Mouse (Mus musculus) urinary bladder, postnatal 36 days (tissue): ENCODE data around the gene Rnpepl1.

ENCODE experiments used
- DNase-seq, 2 experiments: peaks; one replicate each; pipeline ENCODE4 v3.0.0; 2022; ENCODE audit warnings: low spot score in 2 of 2, mixed read lengths in 1 of 2

Rnpepl1 gene

GRCm38 (mm10) chr1:92906779-92907631, 3.6 kb upstream of the Rnpepl1 start, which contains the start of gene Dusp28:
Gene Dusp28, plus strand, starts transcription at chr1:92906981.
- DNase-seq = peak; percentile 82 to 90

DNA sequence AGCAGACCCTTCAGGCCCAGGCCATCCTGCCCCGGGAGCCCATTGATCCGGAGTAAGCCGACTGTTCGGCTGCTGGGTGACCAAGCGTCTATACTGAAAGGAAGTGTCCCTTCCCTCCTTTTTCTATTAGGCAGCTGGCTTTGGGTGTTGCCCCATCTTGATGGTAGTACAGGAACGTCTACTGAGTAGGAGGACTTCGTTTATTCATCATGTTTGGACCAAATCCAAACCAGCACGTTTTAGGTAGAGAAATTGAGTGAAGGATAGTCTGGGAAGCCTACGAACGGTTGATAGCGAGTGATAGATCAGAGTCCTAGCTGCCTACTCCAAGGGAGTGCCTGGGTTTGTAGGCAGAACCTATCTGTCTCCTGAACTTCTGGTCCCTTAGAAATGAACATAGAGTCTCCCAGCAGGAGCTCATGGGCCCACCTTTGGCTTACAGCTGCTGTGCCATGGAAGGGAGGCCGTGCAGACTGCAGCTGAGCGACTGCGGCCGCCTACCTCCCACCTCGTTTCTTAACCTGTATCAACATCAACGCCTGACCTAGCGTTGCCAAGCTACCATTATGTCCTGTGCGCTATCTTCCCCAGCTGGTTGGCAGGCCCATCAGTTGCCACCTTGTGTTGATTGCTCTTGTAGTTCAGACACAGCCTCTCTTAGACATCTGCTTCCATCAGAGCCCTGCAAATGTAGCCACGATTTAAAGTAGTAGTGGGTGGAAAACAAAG, 2.8 kb upstream of the Rnpepl1 start:
- no peak for DNase-seq

DNA sequence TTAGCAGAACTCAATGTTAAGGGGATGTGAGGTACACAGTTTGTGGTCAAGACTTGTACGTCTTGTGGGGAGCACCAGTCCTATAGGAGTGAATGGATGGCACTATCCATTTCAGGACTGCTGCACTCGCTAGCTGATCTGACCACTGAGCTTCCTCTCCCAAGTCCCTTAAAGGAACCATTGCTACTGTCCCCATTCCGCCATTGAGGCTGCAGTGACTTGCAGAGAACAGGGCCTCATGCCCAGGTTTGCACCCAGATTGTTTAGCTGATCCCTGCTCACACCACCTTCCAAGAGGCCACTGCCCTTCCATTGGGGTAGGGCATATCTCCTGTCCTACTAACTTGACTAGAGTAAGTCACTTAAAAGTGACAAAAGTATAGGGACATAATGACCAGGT, 1.9 kb upstream of the Rnpepl1 start:
- no peak for DNase-seq

DNA sequence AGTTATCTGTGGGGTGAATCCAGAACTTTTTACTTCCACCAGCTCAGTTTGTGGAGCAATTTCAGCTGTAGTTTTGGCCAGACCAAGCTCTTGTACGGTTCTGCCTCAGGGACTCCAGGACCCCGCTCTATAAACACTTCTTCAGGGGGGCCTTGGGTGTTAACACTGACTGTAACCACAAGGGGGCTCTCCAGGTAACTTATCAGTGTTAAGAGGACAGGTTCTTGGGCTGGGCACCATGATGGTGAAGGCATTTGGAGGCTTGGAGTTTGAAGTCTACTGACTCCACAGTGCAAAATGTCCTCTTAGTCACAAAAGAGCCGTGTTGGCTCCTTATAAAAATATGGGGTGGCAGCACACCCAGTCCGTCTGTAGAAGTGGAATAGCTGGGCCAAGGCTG, 1.5 kb upstream of the Rnpepl1 start:
- DNase-seq = no peak

DNA sequence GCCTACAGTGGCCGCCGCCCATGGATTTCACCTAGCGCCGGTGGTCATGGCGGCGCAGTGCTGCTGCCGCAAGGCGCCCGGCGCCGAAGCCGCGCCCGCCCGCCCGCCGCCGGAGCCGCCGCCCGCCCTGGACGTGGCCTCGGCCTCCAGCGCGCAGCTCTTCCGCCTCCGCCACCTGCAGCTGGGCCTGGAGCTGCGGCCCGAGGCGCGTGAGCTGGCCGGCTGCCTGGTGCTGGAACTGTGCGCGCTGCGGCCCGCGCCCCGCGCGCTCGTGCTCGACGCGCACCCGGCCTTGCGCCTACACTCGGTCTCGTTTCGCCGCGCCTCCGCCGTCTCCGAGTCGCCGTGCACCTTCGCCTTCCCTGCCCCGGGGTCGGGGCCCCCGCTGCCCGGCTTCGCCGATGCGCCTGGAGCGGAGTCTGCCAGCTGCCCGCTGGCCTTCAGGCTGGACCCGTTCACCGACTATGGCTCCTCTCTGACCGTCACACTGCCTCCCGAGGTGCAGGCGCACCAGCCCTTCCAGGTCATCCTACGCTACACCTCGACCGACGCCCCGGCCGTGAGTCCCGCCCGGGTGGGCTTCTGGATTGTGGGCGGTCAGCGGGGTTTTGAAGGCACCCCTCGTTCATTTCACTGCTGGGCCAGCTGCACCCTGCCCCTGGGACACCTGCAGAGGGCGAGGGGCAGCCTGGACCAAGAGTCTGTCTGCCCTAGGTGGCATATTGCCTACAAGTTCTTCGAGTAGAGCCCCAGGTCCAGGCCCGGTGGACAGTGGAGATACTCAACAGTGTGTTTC, 540 bp downstream of the Rnpepl1 start:
- peak; percentile 40 to 49 for DNase-seq

GRCm38 (mm10) chr1:92911721-92912138, 1.1 kb downstream of the Rnpepl1 start:
- peak; percentile 41 to 43 for DNase-seq

DNA sequence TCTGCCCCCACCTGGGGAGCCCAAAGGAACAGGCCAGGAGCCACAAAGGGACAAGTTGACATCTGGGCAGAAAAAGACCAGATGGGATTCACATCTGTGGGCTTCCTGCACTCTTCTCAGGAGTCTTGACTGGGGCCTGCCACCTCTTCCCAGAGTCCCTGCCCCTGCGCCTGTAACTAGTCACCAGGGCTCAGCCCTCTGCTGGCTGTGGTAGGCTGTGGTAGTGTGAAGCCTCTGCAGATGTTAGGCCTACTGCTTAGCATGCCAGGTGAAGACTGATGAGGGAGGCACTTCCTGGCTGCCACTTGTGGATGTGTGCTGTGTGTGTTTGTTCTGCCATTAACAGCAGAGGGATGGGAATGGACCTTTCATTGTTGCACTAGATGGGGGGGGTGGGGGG, 1.7 kb downstream of the Rnpepl1 start:
- no peak for DNase-seq

DNA sequence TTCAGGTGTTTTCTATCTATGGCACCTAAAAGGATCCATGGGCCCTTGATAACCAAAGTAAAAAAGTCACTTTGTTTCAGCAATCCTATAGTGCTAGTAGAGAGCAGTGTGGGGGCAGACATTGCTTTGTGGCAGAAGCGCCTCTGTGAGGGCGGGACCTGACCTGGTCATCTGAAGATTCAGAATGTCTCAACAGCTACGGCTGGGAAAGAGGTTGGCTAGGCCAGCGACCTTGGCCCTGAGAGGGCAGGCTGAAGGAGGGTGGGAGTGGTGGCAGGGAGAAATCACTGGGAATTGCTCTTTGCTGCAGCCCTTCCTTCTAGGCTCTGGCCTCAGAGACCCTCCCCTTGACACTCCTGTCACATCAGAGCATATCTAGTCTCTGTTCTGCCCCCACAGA, 3.7 kb downstream of the Rnpepl1 start:
- DNase-seq = no peak

DNA sequence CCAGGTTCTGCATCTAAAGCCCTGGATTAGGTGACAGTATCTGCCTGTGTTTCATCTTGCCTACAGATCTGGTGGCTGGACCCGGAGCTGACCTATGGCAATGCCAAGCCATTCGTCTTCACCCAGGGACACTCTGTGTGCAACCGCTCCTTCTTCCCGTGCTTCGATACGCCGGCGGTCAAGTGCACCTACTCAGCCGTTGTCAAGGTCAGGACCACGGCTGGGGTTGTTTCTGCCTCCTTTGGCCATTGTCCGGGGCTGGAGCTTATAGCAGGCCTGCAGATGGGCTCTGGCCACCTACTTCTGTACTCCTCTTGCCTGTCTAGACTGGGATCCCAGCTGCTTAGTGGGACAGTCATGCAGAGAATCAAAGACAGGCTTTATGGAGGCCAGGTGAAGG, 4.4 kb downstream of the Rnpepl1 start:
- no peak for DNase-seq

- no peak for DNase-seq
Measured at GRCm38 (mm10) chr1:92916725-92917124, 6.1 kb downstream of the Rnpepl1 start.

DNA sequence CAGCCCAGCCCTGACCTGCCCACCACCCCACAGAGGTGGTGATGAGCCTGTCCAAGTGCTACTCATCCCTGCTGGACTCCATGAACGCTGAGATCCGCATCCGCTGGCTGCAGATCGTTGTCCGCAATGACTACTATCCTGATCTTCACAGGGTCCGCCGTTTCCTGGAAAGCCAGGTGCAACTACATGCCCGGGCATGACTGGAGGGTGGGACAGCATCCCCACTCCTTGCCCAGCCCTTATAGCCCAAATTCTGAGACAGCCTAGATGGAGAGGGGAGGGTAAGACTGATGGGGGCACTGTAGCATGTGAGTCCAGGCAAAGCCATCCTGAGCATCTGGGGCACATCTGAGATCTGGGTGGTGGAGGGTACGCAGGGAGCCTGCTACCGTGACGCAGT, 8.6 kb downstream of the Rnpepl1 start:
- DNase-seq = no peak

- no peak for DNase-seq
Measured at GRCm38 (mm10) chr1:92919775-92920174, 9.2 kb downstream of the Rnpepl1 start.

DNA sequence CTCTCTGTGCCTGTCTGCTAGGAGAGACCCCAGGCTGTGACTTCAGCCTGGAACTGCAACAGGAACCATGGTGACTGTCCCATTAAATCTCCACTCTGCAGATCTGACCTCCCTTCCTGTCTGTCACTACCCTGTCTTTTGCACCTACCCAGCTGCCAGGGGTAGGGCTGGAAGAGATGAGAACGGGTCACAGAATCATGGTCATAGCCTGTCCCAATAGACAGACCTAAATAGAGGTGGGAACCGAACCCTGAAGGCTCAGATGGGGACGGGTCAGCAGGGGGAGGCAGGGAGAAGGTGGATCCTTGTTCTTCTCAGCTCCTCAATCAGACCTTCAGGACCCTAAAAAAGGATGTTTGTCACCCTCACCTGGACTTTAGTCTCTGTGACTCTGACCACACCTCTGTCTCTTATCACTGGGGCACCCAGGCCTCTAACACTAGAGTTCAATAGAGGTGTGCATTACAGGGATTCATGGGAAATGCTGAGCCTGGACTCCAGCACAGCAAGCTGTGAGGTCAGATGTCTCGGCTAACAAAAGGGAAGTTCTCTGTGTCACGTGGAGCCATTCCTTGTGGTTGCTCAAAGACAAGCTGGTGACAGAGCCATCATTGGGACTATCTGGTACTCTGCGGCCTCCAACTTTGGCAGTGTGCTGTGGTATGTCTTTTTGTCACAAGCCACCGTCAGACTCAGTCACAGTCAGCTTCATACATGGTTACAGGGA, 10.1 kb downstream of the Rnpepl1 start:
- no peak for DNase-seq

- no peak for DNase-seq
Measured at GRCm38 (mm10) chr1:92921496-92921895, 10.9 kb downstream of the Rnpepl1 start.

GRCm38 (mm10) chr1:92930171-92930706, 19.7 kb downstream of the Rnpepl1 start:
- no peak for DNase-seq

- DNase-seq = no peak
Measured at GRCm38 (mm10) chr1:92933611-92934010, 23.0 kb downstream of the Rnpepl1 start.

DNA sequence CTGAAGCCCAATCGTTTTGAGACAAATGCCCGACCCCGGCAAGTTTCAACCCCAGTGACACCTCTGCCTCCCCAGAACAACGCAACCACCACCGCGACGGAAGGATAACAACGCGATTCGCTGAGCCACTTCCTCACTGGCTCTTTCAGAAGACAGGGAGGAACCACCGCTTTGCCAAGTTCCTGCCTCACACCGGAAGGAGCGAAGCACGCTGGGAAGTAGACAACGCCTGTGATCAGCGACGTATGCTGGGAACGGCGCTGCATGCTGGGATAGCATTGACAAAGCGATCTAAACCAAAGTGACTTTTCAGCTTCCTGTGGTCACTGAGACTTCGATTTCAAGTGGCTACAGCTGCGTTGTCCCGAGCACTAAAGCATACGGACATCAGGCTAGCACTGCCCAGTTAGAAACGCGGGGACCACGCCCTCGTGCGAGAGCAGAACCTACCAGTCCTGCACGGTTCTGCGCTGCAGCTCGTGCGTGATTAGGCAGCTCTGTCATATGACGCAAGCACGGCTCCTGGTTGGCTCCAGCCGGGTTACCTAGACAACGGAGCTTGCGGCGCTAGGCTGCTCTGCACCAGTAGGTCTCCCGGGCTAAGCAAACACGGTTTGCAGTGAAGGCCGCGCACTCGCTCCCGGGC, 23.7 kb downstream of the Rnpepl1 start, which contains the start of gene Capn10:
Gene Capn10 (plus strand): TSS at position 195 of the 646 bp plus-strand sequence.
- peak; percentile 90 to 92 for DNase-seq

GRCm38 (mm10) chr1:92935054-92935962, 24.7 kb downstream of the Rnpepl1 start:
- DNase-seq = peak in 1 of 2 experiments; percentile 28

DNA sequence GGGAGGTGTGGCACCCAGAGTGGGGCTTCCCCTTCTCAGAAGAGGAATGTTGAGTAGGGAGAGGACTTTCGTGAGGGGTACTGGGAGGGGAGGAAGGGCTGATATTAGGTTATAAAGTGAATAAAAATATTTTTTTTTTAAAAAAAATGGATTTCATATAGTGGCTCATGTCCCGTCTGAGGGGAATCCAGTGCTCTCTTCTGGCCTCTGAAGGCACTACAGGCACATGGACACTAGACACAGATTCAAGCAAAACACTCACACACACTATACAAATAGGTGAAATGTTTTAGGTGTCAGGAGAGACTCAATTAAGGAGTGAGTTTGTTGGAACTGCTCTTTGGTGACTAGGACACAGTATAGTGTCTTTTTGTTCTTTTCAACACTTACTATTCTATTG, 25.4 kb downstream of the Rnpepl1 start:
- DNase-seq = no peak
